Mouse (Mus musculus) hindbrain, embryonic 14.5 days (tissue): ENCODE results near the gene Hook2. TPM values are rescaled to one million over a fixed set of nuclear protein-coding genes. Genes with fewer than 3 reads are reported as not detected.

ENCODE experiments used
- ATAC-seq: fragments of 200-750 bp; cut with Nextera tagmentation; 2 replicates; pipeline ENCODE4 v1.8.0; 2017; ENCODE audit warnings: moderate number of reproducible peaks, mild to moderate bottlenecking, moderate TSS enrichment, moderate library complexity; ENCODE audit not compliant: low FRiP score
- DNase-seq: peaks from one replicate; pipeline ENCODE4 v3.0.0-alpha.2; 2015; ENCODE audit warnings: low spot score
- H3K27ac ChIP-seq: fragments of 300-500 bp; sonication (generic); 2 replicates; pipeline ENCODE4 v1.5.1; 2014; ENCODE audit warnings: mild to moderate bottlenecking, moderate library complexity
- H3K27me3 ChIP-seq: fragments of 300-500 bp; sonication (generic); 2 replicates; pipeline ENCODE4 v1.6.1; 2014; ENCODE audit warnings: mild to moderate bottlenecking, low read length, mixed read lengths; ENCODE audit not compliant: control insufficient read depth, insufficient read depth
- H3K36me3 ChIP-seq: fragments of 300-500 bp; sonication (generic); replicated peaks from 2 replicates; pipeline ENCODE4 v1.6.1; 2014; ENCODE audit not compliant: control insufficient read depth, insufficient read depth
- H3K4me1 ChIP-seq: fragments of 300-500 bp; sonication (generic); replicated peaks from 2 replicates; pipeline ENCODE4 v1.6.1; 2014; ENCODE audit warnings: antibody characterized with exemption, low read length, mixed read lengths; ENCODE audit not compliant: control insufficient read depth, insufficient read depth
- H3K4me2 ChIP-seq: fragments of 300-500 bp; sonication (generic); replicated peaks from 2 replicates; pipeline ENCODE4 v1.6.1; 2014; ENCODE audit warnings: mild to moderate bottlenecking, moderate library complexity
- H3K4me3 ChIP-seq: fragments of 300-500 bp; sonication (generic); replicated peaks from 2 replicates; pipeline ENCODE4 v1.5.1; 2014; ENCODE audit warnings: mild to moderate bottlenecking, low read length
- H3K9ac ChIP-seq: fragments of 300-500 bp; sonication (generic); 2 replicates; pipeline ENCODE4 v1.6.1; 2014
- H3K9me3 ChIP-seq: fragments of 300-500 bp; sonication (generic); 2 replicates; pipeline ENCODE4 v1.6.1; 2016; ENCODE audit warnings: low read length; ENCODE audit not compliant: control insufficient read depth
- WGBS: fragments of 180-500 bp; shearing (Covaris S2); extraction: QIAGEN DNeasy Blood & Tissue Kit; methylation state at CpG from one replicate; pipeline ENCODE4 v1.1.7; 2014; 5-methylcytosine and 5-hydroxymethylcytosine counted together
- polyA plus RNA-seq: library from polyadenylated mRNA; unstranded; fragments of >200 nt; fragmentation: Nextera tagmentation; extraction: Ambion mirVana; gene quantifications from 2 replicates; pipeline ENCODE4 v1.2.1, GENCODE M21; 2014

Gene Hook2
- 24.6 and 27.3 TPM in 2 replicates for polyA plus RNA-seq

DNA sequence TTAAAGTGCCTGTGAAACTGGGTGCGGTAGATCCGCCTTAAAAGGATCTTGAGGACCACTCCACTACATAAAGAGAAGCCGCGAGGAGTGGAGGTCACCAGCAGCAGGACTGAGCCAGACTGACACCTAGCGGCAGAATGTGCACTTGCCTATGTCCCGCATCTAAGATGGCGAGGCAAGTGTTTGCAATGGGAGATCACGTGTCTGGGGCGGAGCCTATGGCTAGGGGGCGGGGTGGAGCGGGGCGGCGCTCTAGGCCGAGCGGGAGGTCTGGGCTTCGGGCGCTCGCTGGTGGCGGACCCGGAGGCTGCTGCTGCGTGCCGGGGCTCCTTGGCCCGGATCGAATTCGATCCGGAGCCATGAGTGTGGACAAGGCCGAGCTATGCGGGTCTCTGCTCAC is at the start of gene Hook2:
Gene Hook2, plus strand, starts transcription at position 255 of the 400 bp plus-strand sequence.
- WGBS: under 1% methylated on average over 20 of the region's 28 CpGs
- Histone ChIP-seq H3K4me2 (peak within 1 kb of the TSS; percentile 79), H3K4me1 (peaks cover 15% of the 10 kb centered on the region), H3K36me3 (peaks cover 5% of the 10 kb centered on the region; the same call in 1 of the 2 replicates), H3K9me3 (no peaks in the 10 kb centered on the region), H3K4me3 (peak within 1 kb of the TSS; percentile 60), H3K27ac (peak within 1 kb of the TSS; percentile 77), H3K27me3 (peaks cover 14% of the 10 kb centered on the region; the same call in 1 of the 2 replicates), H3K9ac (peak within 1 kb of the TSS; percentile 73)
- DNase-seq (peak; percentile 99), ATAC-seq (peak; percentile 92)

DNA sequence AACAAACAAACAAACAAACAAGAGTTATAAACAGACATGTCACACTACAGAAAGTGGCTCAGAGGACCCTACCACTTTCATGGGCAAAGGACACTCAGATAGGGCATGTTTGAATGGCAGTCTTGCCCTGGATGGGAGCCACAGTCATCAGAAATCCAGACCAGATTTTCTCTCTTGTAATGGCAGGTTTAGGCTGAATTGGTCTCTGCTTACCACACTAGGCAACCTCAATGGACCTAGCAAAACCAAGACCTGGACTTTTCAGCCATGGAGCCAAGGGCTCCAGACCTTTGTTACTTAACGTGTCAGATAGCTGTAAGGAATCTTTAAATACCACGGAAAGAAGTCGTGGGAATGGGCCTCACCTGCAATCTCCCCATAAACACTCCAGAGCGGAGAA is 46.7 kb upstream of the Hook2 start:
- H3K36me3 ChIP-seq: no peaks in the 10 kb centered on the region
- no peaks in the 10 kb centered on the region for H3K9me3 ChIP-seq
- H3K4me3 ChIP-seq: no peak overlapping the region
- no peak for DNase-seq
- H3K27me3 ChIP-seq: peaks cover 48% of the 10 kb centered on the region
- H3K27ac ChIP-seq: no peak overlapping the region
- H3K4me2 ChIP-seq: peak overlapping the region; percentile 82
- H3K9ac ChIP-seq: no peak overlapping the region
- peaks cover 27% of the 10 kb centered on the region for H3K4me1 ChIP-seq
- WGBS: 22% methylated on average over 4 of the region's 4 CpGs
- no peak for ATAC-seq

DNA sequence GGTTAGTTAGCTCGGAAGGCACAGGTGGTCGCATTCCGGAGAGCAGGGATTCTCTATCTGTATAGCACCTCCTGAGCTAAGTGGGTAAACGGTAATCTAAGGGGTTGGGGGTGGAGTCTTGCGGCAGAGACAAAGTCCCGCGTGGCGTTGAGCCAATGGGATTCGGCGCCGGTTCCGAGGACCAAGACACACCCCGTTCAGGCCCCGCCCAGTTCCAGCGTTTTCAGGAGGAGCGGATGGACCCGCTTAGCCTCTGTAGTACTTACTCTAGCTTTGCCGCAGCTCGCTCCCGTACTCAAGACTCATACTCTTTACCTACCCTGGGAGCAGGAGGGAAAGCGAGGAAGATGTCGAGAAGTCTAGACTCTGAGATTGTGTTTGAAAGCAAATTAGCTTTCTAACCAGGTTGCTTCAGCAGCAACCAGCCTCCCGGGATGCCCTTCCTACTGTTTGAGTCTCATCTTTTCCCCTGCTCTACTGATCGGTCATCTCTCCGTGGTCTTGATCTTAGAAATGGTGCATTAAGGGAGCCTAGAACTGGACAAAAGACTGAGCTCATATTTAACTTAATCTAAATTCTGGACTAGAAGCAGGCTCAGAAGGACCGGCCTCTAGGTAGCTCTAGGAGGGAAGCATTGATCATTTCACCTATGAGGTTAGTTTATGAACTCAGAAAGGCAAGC is 45.8 kb upstream of the Hook2 start:
- WGBS: 2% methylated on average over 26 of the region's 26 CpGs
- no peaks in the 10 kb centered on the region for H3K9me3 ChIP-seq
- ATAC-seq: 0 out of 2 replicates have a peak, but pooled peaks have one; percentile 23
- H3K36me3 ChIP-seq: no peaks in the 10 kb centered on the region
- peak overlapping the region; percentile 82 for H3K4me2 ChIP-seq
- peaks cover 52% of the 10 kb centered on the region for H3K27me3 ChIP-seq
- peaks cover 27% of the 10 kb centered on the region for H3K4me1 ChIP-seq
- H3K9ac ChIP-seq: peak overlapping the region; percentile 87; the same call in 1 of the 2 replicates
- H3K27ac ChIP-seq: no peak overlapping the region
- peak overlapping the region; percentile 70 for H3K4me3 ChIP-seq
- DNase-seq: peak; percentile 65

DNA sequence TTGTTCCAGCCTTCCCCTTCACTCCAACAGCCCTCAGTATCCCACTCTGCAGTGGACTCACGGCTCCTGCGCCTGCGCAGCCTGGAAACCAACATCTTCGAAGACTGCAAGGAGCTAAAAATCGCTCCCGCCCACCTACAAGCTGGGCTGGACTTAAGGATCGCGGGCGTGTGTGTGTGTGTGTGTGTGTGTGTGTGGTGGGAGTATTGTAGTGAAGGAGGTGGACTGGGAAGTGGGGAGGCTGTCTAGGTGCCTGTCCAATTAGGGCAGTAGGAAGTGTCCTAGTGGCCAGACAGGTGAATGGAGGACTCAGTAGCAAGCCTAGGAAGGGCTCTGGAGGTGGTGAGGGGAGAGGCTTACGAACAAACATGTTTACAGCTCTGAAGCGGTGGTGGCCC is 45.2 kb upstream of the Hook2 start:
- peak overlapping the region; percentile 82 for H3K4me2 ChIP-seq
- no peaks in the 10 kb centered on the region for H3K36me3 ChIP-seq
- peak overlapping the region; percentile 87 for H3K9ac ChIP-seq
- H3K4me1 ChIP-seq: peaks cover 27% of the 10 kb centered on the region
- peaks cover 57% of the 10 kb centered on the region for H3K27me3 ChIP-seq
- ATAC-seq (peak; percentile 58), DNase-seq (peak; percentile 53)
- peak overlapping the region; percentile 70 for H3K4me3 ChIP-seq
- H3K9me3 ChIP-seq: no peaks in the 10 kb centered on the region
- H3K27ac ChIP-seq: peak overlapping the region; percentile 87
- 4% methylated on average over 11 of the region's 11 CpGs for WGBS

DNA sequence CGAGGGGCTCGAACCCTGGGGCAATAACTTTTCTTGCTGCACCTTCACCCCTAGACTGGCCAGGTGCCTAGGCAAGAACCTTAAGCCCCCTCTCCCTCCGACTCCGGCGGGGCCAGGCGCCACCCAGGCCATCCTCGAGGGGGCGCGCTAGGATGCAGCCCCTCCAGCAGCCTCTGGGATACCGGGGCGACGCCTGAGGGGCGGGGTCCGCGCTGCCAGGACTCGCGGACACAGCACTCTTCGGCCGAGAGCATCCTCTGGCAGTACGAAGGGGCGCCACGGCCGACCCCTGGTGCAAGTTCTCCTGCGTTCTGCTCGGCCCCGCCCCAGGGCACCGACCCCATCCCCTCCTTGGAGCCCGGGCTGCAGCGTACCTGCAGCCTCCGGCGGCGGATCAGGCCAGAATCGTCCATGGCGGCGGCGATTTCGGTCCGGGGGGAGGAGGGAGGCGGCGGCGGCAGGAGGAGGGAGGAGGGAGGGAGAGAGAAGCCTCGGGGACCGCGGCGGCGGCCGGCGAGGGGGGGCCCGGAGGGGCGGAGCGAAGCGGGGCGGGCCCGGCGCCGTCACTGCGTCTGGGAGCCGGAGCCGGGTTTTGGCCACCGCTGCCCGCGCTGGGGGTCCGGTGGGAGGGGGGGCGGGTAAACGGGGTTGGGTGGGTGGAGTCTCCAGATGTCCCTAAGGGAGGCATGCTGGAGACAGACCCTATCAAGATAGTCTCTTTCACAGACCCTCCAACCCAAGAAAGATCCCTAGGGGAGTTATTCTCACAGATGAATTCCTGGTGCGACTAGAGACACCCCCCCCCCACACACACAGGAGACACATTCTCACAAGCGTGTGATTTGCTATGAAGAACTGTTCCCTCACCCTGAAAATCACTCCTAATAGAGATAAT is 44.5 kb upstream of the Hook2 start:
- no peaks in the 10 kb centered on the region for H3K9me3 ChIP-seq
- H3K4me1 ChIP-seq: peaks cover 27% of the 10 kb centered on the region
- H3K9ac ChIP-seq: peak overlapping the region; percentile 87
- ATAC-seq: peak; percentile 65
- peak overlapping the region; percentile 87 for H3K27ac ChIP-seq
- H3K27me3 ChIP-seq: peaks cover 64% of the 10 kb centered on the region
- WGBS: 2% methylated on average over 51 of the region's 67 CpGs
- DNase-seq: no peak
- H3K4me2 ChIP-seq: peak overlapping the region; percentile 82
- H3K36me3 ChIP-seq: no peaks in the 10 kb centered on the region
- H3K4me3 ChIP-seq: peak overlapping the region; percentile 70

DNA sequence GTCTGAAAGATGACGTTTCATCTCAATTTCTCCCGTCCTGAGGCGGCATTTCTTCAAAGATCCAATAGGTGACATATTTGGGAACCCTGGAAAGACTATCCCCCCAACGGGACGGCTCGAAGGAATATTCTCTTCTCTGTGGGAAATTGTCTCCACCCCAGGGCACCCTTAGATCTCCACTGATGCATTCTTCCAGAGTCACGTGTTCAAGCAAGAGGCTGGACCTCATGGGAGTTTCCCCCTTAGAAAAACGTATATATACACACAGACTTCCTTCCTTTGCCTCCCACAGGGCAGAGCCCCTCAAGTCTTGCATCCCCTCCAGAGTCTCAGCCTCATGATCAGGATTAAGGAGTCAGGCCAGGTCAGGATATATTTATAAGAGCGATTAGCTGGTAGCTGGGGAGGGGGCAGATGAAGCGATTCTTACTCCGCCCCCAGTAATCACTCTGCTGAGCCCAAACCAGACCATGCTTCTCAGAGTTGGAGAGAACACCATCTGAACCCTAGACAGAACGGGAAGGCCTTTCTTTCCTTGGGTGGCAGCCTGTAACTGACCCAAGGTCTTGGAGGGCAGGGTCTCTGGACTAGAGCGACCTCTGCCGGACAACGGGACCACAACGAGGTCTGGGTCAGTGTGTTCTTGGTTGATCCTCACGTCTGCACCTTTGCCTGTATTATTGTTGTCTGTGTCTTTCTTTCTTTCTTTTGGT is 43.7 kb upstream of the Hook2 start, which contains the start of gene Rtbdn:
Gene Rtbdn, plus strand, starts transcription at position 464 of the 713 bp plus-strand sequence.
- peak within 1 kb of the TSS; percentile 82 for H3K4me2 ChIP-seq
- H3K27ac ChIP-seq: peak within 1 kb of the TSS; percentile 87
- DNase-seq (peak; percentile 40), ATAC-seq (no peak)
- H3K36me3 ChIP-seq: no peaks in the 10 kb centered on the region
- peaks cover 66% of the 10 kb centered on the region for H3K27me3 ChIP-seq
- H3K4me3 ChIP-seq: peak within 1 kb of the TSS; percentile 70
- peaks cover 27% of the 10 kb centered on the region for H3K4me1 ChIP-seq
- peak within 1 kb of the TSS; percentile 87 for H3K9ac ChIP-seq
- 6% methylated on average over 17 of the region's 17 CpGs for WGBS
- H3K9me3 ChIP-seq: no peaks in the 10 kb centered on the region

DNA sequence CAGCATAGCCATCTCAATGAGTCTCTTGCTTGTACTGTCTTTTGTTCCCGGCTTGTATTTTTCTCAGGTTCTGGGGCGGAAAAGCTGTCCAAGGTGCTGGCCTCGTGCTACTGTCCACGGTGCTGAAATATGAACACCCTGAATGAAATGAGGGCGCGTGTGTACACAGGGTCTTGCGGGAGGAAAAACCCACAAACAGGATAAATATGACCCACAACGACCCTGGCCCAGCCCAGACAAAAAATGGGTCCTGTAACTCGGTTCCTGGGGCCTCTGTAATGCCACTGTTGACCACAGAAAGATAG is 43.2 kb upstream of the Hook2 start:
- H3K27me3 ChIP-seq: peaks cover 68% of the 10 kb centered on the region
- H3K4me3 ChIP-seq: peak overlapping the region; percentile 70
- no peaks in the 10 kb centered on the region for H3K9me3 ChIP-seq
- peak overlapping the region; percentile 87; the same call in 1 of the 2 replicates for H3K9ac ChIP-seq
- WGBS: 11% methylated on average over 9 of the region's 9 CpGs
- H3K27ac ChIP-seq: no peak overlapping the region; the same call in 1 of the 2 replicates
- peak overlapping the region; percentile 82 for H3K4me2 ChIP-seq
- peaks cover 27% of the 10 kb centered on the region for H3K4me1 ChIP-seq
- DNase-seq: peak; percentile 42
- no peak for ATAC-seq
- no peaks in the 10 kb centered on the region for H3K36me3 ChIP-seq

DNA sequence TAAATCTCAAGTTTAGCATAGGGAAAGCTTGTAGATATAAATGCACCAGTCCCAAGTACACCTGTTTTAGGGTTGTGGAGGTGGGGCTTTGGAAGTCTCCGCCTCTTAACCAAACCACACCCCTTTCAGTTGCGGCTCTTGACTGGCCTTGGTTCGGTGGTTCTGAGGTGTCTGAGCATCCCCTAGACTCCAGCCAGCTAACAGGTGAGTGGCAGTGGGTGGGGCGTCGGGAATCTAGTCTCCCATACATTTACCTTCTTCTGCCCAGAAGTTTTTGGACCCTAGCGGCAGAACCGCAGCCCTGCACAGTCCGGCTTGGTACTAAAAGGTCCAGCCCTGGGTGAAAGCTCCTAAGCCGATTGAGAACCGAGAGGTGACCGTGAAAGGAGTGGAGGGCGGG is 40.6 kb upstream of the Hook2 start:
- Histone ChIP-seq H3K36me3 (no peaks in the 10 kb centered on the region), H3K9me3 (no peaks in the 10 kb centered on the region), H3K9ac (no peak overlapping the region), H3K4me3 (no peak overlapping the region), H3K27ac (no peak overlapping the region), H3K4me1 (peaks cover 16% of the 10 kb centered on the region), H3K27me3 (peaks cover 57% of the 10 kb centered on the region), H3K4me2 (no peak overlapping the region)
- no peak for ATAC-seq
- WGBS: 17% methylated on average over 12 of the region's 12 CpGs
- DNase-seq: no peak
